22 mouse cellular contexts compared by ENCODE assay signal in the genomic region with DNA sequence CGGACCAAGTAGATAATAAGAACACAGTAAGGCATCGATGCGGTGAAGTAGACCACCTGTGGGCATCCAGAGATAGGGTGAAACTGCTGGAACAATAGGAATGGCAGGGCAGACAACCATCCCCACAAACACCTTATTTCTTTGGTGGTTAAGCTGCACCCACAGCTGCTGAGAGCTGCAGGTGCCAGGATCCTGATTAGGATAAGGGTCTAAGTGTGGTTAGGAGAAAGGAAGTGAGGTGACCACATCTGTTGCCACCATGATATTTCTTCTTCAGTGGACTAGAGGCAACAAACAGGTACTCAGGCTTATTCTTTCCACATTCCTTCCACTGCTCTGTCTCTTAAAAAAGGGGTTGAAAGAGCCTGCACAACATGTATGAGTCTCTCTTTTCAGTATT. TPM values are rescaled to one million over a fixed set of nuclear protein-coding genes. Genes with fewer than 3 reads are reported as not detected.
DNase-seq lines count a peak whose midpoint lies in the region; ATAC-seq lines count a peak whose summit lies in the region.
"Had no signal": no experiment of that assay in that cellular context is flagged by ENCODE, and none has a peak within 500 bp of the region (broad histone marks: within the 10 kb centered on the region; RNA-seq: fewer than 3 reads in every experiment).

No protein-coding gene starts in this region.

- peak; percentile 57 for DNase-seq in thymus, postnatal 0 days (ENCODE audit: low spot score)
- no peak for DNase-seq in thymus, postnatal 4 days
- peak; percentile 82 for DNase-seq in MEL-GATA-1-ER (ENCODE audit: extremely low read depth, low read depth)
- no peak for DNase-seq in MN1 (ENCODE audit: low spot score)
- no peak for DNase-seq in layer of hippocampus, postnatal 25 days (ENCODE audit: extremely low spot score in 1 of 2, low spot score in 1 of 2)
- DNase-seq: adrenal gland, postnatal 14 days; cerebellum, adult 2 months; cerebellum, postnatal 10 days; embryo, embryonic 11 days; gastrocnemius, postnatal 36 days; heart, adult 11 months; heart, postnatal 36 days had no signal

- peak; percentile 81 for ATAC-seq in megakaryocyte progenitor cell, adult 5-6 weeks (replicated peaks; ENCODE audit: poor library complexity)
- ATAC-seq: activated CD4-positive, CD25-positive, alpha-beta regulatory T cell, adult 4 months; forebrain, embryonic 14.5 days; hindbrain, embryonic 16.5 days; Patski had no signal

RNA-seq across cellular contexts. Expression of a gene that starts 20.8 kb away (rescaled TPM):
- 438 and 524 TPM in 2 replicates for polyA plus RNA-seq in thymus, postnatal 0 days (2015; fragmentation: Nextera tagmentation; extraction: Ambion mirVana)
- 0.05 and 0.52 TPM in 2 replicates for total RNA-seq in megakaryocyte progenitor cell, adult 5-6 weeks (2015)
- 0.21 and 0.57 TPM in 2 replicates for total RNA-seq in megakaryocyte progenitor cell, adult 5-6 weeks (2017)
- under 1 TPM; 0.10 to 0.14 TPM for total RNA-seq in layer of hippocampus, postnatal 25 days (2021)
- total RNA-seq: ES-E14; gastrocnemius, adult 8-10 months; heart, postnatal 36 days had no signal
- polyA plus RNA-seq: erythroblast, embryonic 14.5 days had no signal

RNA-seq across cellular contexts. Expression of a gene that starts 21.2 kb away (rescaled TPM):
- 0.86 and 1.4 TPM in 2 replicates for polyA plus RNA-seq in thymus, postnatal 0 days (2015; fragmentation: Nextera tagmentation; extraction: Ambion mirVana)
- total RNA-seq in megakaryocyte progenitor cell, adult 5-6 weeks (2015), result 0.32 and 1.1 TPM in 2 replicates
- 1.8 TPM in 1 of 2 replicates, not detected in the other for total RNA-seq in megakaryocyte progenitor cell, adult 5-6 weeks (2017)
- 10 to 100 TPM; 12.2 to 14.1 TPM for total RNA-seq in layer of hippocampus, postnatal 25 days (2021)
- total RNA-seq: gastrocnemius, adult 8-10 months; gastrocnemius, postnatal 36 days; heart, postnatal 36 days had no signal
- polyA plus RNA-seq: heart, embryonic 13.5 days; heart, postnatal 0 days; Patski had no signal

RNA-seq across cellular contexts. Expression of a gene that starts 25.1 kb away (rescaled TPM):
- 0.12 and 0.13 TPM in 2 replicates for polyA plus RNA-seq in thymus, postnatal 0 days (2015; fragmentation: Nextera tagmentation; extraction: Ambion mirVana)
- total RNA-seq in megakaryocyte progenitor cell, adult 5-6 weeks (2015), result not detected in 2 replicates
- total RNA-seq in megakaryocyte progenitor cell, adult 5-6 weeks (2017), result 0.34 and 0.62 TPM in 2 replicates
- total RNA-seq in layer of hippocampus, postnatal 25 days (2021), result under 1 TPM; 0.27 to 0.28 TPM
- total RNA-seq: adrenal gland, postnatal 14 days; gastrocnemius, adult 8-10 months; gastrocnemius, postnatal 36 days; heart, postnatal 36 days had no signal

Comparison
In these comparisons a context has a peak if more than half of its experiments do, and no peak if none do; other contexts are left out.
1. DNase-seq: peak in thymus, postnatal 0 days (single experiment) and MEL-GATA-1-ER (single experiment); none in thymus, postnatal 4 days (single experiment), MN1 (single experiment) and layer of hippocampus, postnatal 25 days (0 of 2).
2. RNA of a gene that starts 21.2 kb away (total RNA-seq): 12.2 to 14.1 TPM in layer of hippocampus, postnatal 25 days; 0.32 to 1.8 TPM in megakaryocyte progenitor cell, adult 5-6 weeks; every median in the first group is over 4 times any median in the second.